Mouse (Mus musculus): ENCODE data around the gene Eif2b4. TPM values are rescaled to one million over a fixed set of nuclear protein-coding genes. Genes with fewer than 3 reads are reported as not detected.
A peak's percentile ranks its signal among the peaks of the same experiment; 100 is the strongest.
"Not testable (repeated sequence)": the region's sequence is repeated elsewhere in the genome, so short reads cannot be mapped to it uniquely, and the experiment has no call there.

Gene Eif2b4
- polyA plus RNA-seq, 1 experiment from 2014 or later, result 86.9 TPM

GRCm38 (mm10) chr5:31219070-31219469 is 25.8 kb upstream of the Eif2b4 start:
- Histone ChIP-seq H3K4me2 (peak overlapping the region; percentile 66), H3K9me3 (no peaks in the 10 kb centered on the region), H3K36me3 (no peaks in the 10 kb centered on the region), H3K9ac (peak overlapping the region; percentile 27; the same call in 1 of the 2 replicates), H3K4me3 (peak overlapping the region; percentile 85), H3K27ac (replicated peaks) (no peak overlapping the region), H3K27me3 (no peaks in the 10 kb centered on the region), H3K4me1 (replicated peaks) (peaks cover 26% of the 10 kb centered on the region)
- 1% methylated on average over 2 of the region's 2 CpGs for WGBS
- ATAC-seq (ENCODE audit: low FRiP score, low read depth), result no peak

- Histone ChIP-seq H3K27me3 (no peaks in the 10 kb centered on the region), H3K9me3 (no peaks in the 10 kb centered on the region), H3K9ac (no peak overlapping the region), H3K27ac (replicated peaks) (no peak overlapping the region), H3K4me1 (replicated peaks) (peaks cover 26% of the 10 kb centered on the region), H3K4me3 (no peak overlapping the region), H3K4me2 (peak overlapping the region; percentile 66), H3K36me3 (no peaks in the 10 kb centered on the region)
- 62% methylated on average over 7 of the region's 7 CpGs for WGBS
- no peak for ATAC-seq (ENCODE audit: low FRiP score, low read depth)
These were observed 25.1 kb upstream of the Eif2b4 start for GRCm38 (mm10) chr5:31218294-31218693.

GRCm38 (mm10) chr5:31216554-31216953 is 23.3 kb upstream of the Eif2b4 start:
- not testable (repeated sequence) for H3K27me3 ChIP-seq; ATAC-seq (ENCODE audit: low FRiP score, low read depth); H3K4me2 ChIP-seq; H3K9me3 ChIP-seq; H3K36me3 ChIP-seq; H3K4me3 ChIP-seq; H3K9ac ChIP-seq; H3K27ac ChIP-seq (replicated peaks)
- peaks cover 17% of the 10 kb centered on the region for H3K4me1 ChIP-seq (replicated peaks)
- 95% methylated on average over 6 of the region's 6 CpGs for WGBS

- Histone ChIP-seq H3K4me1 (replicated peaks) (peaks cover 24% of the 10 kb centered on the region), H3K9me3 (0 out of 2 replicates have a peak, but pooled peaks cover 4% of the 10 kb centered on the region), H3K4me2 (no peak overlapping the region), H3K9ac (no peak overlapping the region), H3K27ac (replicated peaks) (no peak overlapping the region), H3K4me3 (no peak overlapping the region), H3K27me3 (no peaks in the 10 kb centered on the region), H3K36me3 (peaks cover 63% of the 10 kb centered on the region)
- 94% methylated on average over 6 of the region's 6 CpGs for WGBS
- ATAC-seq (ENCODE audit: low FRiP score, low read depth), result no peak
These were observed 11.2 kb upstream of the Eif2b4 start for GRCm38 (mm10) chr5:31204421-31204820.

DNA sequence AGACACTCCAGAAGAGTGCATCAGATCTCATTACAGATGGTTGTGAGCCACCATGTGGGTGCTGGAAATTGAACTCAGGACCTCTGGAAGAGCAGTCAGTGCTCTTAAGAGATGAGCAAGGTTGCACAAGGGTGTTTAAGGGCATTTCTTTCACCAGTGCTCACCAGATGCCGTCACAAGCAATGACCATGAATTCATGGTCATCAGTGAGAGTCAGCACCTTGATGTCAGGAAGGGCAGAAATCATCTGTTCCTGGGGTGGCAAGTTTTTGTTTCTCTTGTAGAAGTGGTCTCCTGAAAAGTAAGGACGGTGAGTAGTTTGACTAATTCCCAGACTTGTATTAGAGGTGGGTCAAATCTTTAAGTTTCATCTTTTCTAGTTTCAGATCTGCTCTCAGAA is 10.6 kb upstream of the Eif2b4 start:
- WGBS, result 84% methylated on average over 2 of the region's 2 CpGs
- no peak overlapping the region for H3K9ac ChIP-seq
- peaks cover 24% of the 10 kb centered on the region for H3K4me1 ChIP-seq (replicated peaks)
- ATAC-seq (ENCODE audit: low FRiP score, low read depth), result no peak
- no peaks in the 10 kb centered on the region for H3K27me3 ChIP-seq
- no peak overlapping the region for H3K27ac ChIP-seq (replicated peaks)
- peaks cover 69% of the 10 kb centered on the region for H3K36me3 ChIP-seq
- H3K4me2 ChIP-seq, result no peak overlapping the region
- no peak overlapping the region for H3K4me3 ChIP-seq
- H3K9me3 ChIP-seq, result 0 out of 2 replicates have a peak, but pooled peaks cover 4% of the 10 kb centered on the region

- Histone ChIP-seq H3K9me3 (0 out of 2 replicates have a peak, but pooled peaks cover 4% of the 10 kb centered on the region), H3K4me1 (replicated peaks) (peaks cover 24% of the 10 kb centered on the region), H3K4me2 (peak overlapping the region; percentile 60), H3K27me3 (no peaks in the 10 kb centered on the region), H3K36me3 (peaks cover 74% of the 10 kb centered on the region), H3K4me3 (peak overlapping the region; percentile 84; the same call in 1 of the 2 replicates), H3K27ac (replicated peaks) (peak overlapping the region; percentile 87), H3K9ac (no peak overlapping the region)
- WGBS, result 84% methylated on average over 7 of the region's 7 CpGs
- ATAC-seq (ENCODE audit: low FRiP score, low read depth), result no peak
These were observed 9.7 kb upstream of the Eif2b4 start for GRCm38 (mm10) chr5:31202933-31203332.

DNA sequence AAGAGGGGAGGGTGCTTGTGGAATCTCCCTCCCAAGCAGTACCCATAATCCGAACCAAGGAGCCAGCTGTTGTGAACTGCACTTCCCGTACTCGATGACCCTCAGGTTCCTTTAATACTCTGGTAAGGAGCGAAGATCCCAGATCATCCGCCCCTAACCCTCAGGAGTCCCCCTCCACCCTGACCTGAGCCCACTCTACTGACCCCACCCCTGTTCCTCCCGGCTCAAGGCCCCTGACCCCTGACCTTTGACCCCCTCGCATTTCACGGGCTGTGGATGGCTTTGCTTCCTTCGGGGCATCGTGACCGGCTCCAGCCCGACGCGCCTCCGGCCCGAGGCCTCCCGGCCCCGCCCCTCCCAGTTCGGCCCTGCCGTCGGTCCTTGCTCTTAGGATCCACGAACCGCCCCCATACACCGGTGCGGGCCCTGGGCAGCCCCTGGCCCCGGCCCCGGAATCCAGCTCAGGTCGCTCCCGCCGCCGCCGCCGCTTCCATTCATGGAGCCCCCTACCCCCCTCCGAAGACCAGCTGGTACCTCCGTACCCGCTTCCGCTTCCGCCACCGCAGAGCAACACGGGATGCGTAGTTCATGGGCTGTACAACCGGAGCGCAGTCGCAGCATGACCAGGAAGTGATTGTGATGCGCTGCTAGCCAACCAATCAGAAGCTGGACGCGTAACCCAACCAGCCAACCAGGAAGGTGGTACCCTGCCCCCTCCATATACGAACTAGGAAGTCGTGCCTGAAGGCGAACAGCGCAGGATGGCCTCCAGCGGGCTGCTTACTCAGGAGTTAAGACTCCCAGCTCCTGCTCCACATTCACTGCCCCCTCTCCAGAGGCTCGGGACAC is 8.7 kb upstream of the Eif2b4 start, which contains the start of gene Zfp513:
Gene Zfp513, minus strand, starts transcription at position 562 of the 849 bp plus-strand sequence.
- peaks cover 74% of the 10 kb centered on the region for H3K36me3 ChIP-seq
- peak within 1 kb of the TSS; percentile 87 for H3K9ac ChIP-seq
- ATAC-seq (ENCODE audit: low FRiP score, low read depth), result peak; percentile 97
- peaks cover 24% of the 10 kb centered on the region for H3K4me1 ChIP-seq (replicated peaks)
- H3K4me3 ChIP-seq, result peak within 1 kb of the TSS; percentile 84
- H3K4me2 ChIP-seq, result peak within 1 kb of the TSS; percentile 81
- no peaks in the 10 kb centered on the region for H3K27me3 ChIP-seq
- H3K27ac ChIP-seq (replicated peaks), result peak within 1 kb of the TSS; percentile 87
- WGBS, result under 1% methylated on average over 52 of the region's 53 CpGs
- H3K9me3 ChIP-seq, result 0 out of 2 replicates have a peak, but pooled peaks cover 4% of the 10 kb centered on the region

DNA sequence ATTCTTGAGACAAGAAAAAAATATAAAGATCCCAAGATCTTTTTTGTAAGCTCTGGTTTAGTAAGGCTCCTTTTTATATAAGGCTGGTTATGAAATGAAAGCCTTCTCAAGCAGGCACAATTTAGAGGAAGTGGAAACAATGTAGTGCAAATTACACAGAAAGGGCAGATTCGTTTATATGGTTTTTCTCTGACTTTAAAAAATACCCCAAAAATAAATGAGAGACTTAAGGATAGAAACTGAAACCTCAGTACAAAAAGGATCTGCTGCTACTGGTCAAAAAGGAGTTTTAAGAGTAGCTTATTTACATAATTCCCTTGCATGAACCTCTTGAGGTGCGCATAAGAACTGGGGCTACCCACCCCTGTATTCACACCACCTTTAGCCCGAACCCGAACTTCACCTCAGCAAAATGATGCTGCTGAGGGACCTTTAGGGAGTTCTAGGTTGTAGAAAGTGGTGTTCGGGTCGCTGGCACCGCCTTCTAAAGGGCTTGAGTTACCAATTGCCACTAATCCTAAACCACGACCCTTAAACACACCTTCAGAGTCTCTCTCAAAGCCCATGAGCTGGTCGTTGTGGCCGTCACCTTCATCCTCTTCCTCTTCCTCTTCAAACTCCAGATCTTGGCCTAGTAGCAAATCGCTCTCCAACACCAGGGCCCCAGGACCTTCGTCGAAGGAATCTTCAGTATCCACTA is 8.0 kb upstream of the Eif2b4 start:
- Histone ChIP-seq H3K36me3 (peaks cover 79% of the 10 kb centered on the region), H3K9ac (peak overlapping the region; percentile 87), H3K9me3 (0 out of 2 replicates have a peak, but pooled peaks cover 4% of the 10 kb centered on the region), H3K4me3 (peak overlapping the region; percentile 84), H3K4me1 (replicated peaks) (peaks cover 24% of the 10 kb centered on the region), H3K27me3 (no peaks in the 10 kb centered on the region), H3K27ac (replicated peaks) (peak overlapping the region; percentile 87), H3K4me2 (peak overlapping the region; percentile 81)
- no peak for ATAC-seq (ENCODE audit: low FRiP score, low read depth)
- WGBS, result 21% methylated on average over 13 of the region's 13 CpGs

DNA sequence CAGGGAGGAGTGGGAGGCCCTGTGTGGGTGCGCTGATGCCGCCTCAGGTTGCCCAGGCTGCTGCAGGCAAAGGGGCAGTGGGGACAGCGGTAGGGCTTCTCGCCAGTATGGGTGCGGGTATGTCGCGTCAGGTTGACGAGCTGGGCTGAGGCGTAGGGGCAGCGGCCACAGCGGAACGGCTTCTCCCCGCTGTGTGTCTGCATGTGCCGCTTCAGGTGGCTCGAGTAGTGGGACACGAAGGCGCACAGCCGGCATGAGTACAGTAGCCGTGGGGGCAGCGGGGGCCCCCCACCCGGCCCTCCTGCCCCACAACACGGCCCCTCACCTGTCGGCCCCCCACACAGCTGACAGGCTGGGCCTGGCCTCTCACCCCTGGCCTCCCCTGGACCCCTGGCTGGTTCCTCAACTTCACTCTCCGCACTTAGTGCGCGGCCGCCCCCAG is 7.1 kb upstream of the Eif2b4 start:
- Histone ChIP-seq H3K27me3 (no peaks in the 10 kb centered on the region), H3K4me3 (peak overlapping the region; percentile 84), H3K9me3 (0 out of 2 replicates have a peak, but pooled peaks cover 4% of the 10 kb centered on the region), H3K4me1 (replicated peaks) (peaks cover 24% of the 10 kb centered on the region), H3K4me2 (peak overlapping the region; percentile 81; the same call in 1 of the 2 replicates), H3K36me3 (peaks cover 79% of the 10 kb centered on the region), H3K27ac (replicated peaks) (no peak overlapping the region), H3K9ac (no peak overlapping the region)
- no peak for ATAC-seq (ENCODE audit: low FRiP score, low read depth)
- 90% methylated on average over 27 of the region's 27 CpGs for WGBS

GRCm38 (mm10) chr5:31199893-31200292 is 6.7 kb upstream of the Eif2b4 start:
- 0 out of 2 replicates have a peak, but pooled peaks cover 4% of the 10 kb centered on the region for H3K9me3 ChIP-seq
- WGBS, result 86% methylated on average over 9 of the region's 9 CpGs
- H3K9ac ChIP-seq, result no peak overlapping the region
- ATAC-seq (ENCODE audit: low FRiP score, low read depth), result no peak
- H3K4me1 ChIP-seq (replicated peaks), result peaks cover 24% of the 10 kb centered on the region
- H3K27me3 ChIP-seq, result no peaks in the 10 kb centered on the region
- H3K4me3 ChIP-seq, result no peak overlapping the region
- no peak overlapping the region for H3K27ac ChIP-seq (replicated peaks)
- H3K4me2 ChIP-seq, result no peak overlapping the region
- peaks cover 79% of the 10 kb centered on the region for H3K36me3 ChIP-seq

GRCm38 (mm10) chr5:31199321-31199892 is 6.2 kb upstream of the Eif2b4 start:
- H3K27ac ChIP-seq (replicated peaks), result no peak overlapping the region
- peaks cover 76% of the 10 kb centered on the region for H3K36me3 ChIP-seq
- H3K27me3 ChIP-seq, result no peaks in the 10 kb centered on the region
- no peak overlapping the region for H3K4me2 ChIP-seq
- H3K4me1 ChIP-seq (replicated peaks), result peaks cover 27% of the 10 kb centered on the region
- H3K4me3 ChIP-seq, result no peak overlapping the region
- ATAC-seq (ENCODE audit: low FRiP score, low read depth), result no peak
- WGBS, result 91% methylated on average over 19 of the region's 19 CpGs
- H3K9me3 ChIP-seq, result 0 out of 2 replicates have a peak, but pooled peaks cover 4% of the 10 kb centered on the region
- no peak overlapping the region for H3K9ac ChIP-seq
